8 mouse cellular contexts compared by ENCODE assay signal in the genomic region with DNA sequence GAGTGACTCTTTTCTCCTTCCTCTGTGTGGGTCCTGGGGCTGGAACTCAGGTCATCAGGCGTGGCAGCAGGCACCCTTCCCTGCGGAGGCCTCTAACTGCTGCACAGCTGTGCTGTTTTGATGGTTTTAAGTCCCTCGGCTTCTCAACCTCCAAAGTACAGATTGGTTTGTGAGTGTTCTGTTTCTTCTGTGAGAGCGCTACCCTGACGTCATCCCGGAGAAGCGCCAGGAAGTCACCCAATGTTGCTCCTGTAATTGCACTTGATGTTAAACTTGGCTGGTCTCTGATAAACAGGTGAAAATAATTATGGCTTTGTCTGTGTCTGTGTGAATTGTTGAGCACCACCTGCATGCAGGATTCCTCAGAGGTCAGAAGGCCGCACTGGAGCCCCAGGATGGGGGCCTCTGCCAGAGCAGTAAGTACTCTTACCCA. TPM values are rescaled to one million over a fixed set of nuclear protein-coding genes. Genes with fewer than 3 reads are reported as not detected.
DNase-seq lines count a peak whose midpoint lies in the region; ATAC-seq and TF ChIP-seq lines count a peak whose summit lies in the region.

No protein-coding gene starts in this region.

- no peak for DNase-seq in liver, postnatal 0 days
- no peak for DNase-seq in liver, embryonic 11.5 days (ENCODE audit: low spot score)
- peak; percentile 58 to 78 for DNase-seq in thymus, adult 18-20 months
- no peak for DNase-seq in frontal cortex, adult 2 months (ENCODE audit: extremely low spot score in 1 of 2, low spot score in 1 of 2)
- no peak for DNase-seq in layer of hippocampus, postnatal 10 days (ENCODE audit: low spot score in 2 of 2)

- H3K9me3 ChIP-seq in liver, postnatal 0 days (ENCODE audit: low read length) = no peaks in the 10 kb centered on the region
- H3K9me3 ChIP-seq in liver, embryonic 11.5 days (ENCODE audit: control insufficient read depth, low read length) = peaks cover 3% of the 10 kb centered on the region; the same call in 1 of the 2 replicates
- H3K9me3 ChIP-seq in kidney, embryonic 14.5 days (ENCODE audit: control insufficient read depth, low read length) = no peaks in the 10 kb centered on the region
- no peaks in the 10 kb centered on the region for H3K9me3 ChIP-seq in midbrain, embryonic 13.5 days

- no peak overlapping the region for H3K4me2 ChIP-seq in liver, postnatal 0 days (ENCODE audit: low read depth, low read length)
- no peak overlapping the region for H3K4me2 ChIP-seq in liver, embryonic 11.5 days
- H3K4me2 ChIP-seq in kidney, embryonic 14.5 days (replicated peaks; ENCODE audit: low read depth, low read length) = no peak overlapping the region
- no peak overlapping the region for H3K4me2 ChIP-seq in midbrain, embryonic 13.5 days (replicated peaks)

- no peak for ATAC-seq in liver, postnatal 0 days
- ATAC-seq in liver, embryonic 11.5 days (replicated peaks; ENCODE audit: low FRiP score) = no peak
- 0 out of 2 replicates have a peak, but pooled peaks have one; percentile 17 for ATAC-seq in granulocyte monocyte progenitor cell, adult 5-6 weeks (replicated peaks; ENCODE audit: poor library complexity, severe bottlenecking)
- ATAC-seq in kidney, embryonic 14.5 days (ENCODE audit: low FRiP score, low TSS enrichment) = peak; percentile 62; the same call in 1 of the 2 replicates
- no peak for ATAC-seq in midbrain, embryonic 13.5 days

- no peaks in the 10 kb centered on the region for H3K36me3 ChIP-seq in liver, postnatal 0 days (replicated peaks; ENCODE audit: insufficient read depth, low read length)
- no peaks in the 10 kb centered on the region for H3K36me3 ChIP-seq in liver, embryonic 11.5 days (ENCODE audit: control insufficient read depth, insufficient read depth, low read length)
- H3K36me3 ChIP-seq in kidney, embryonic 14.5 days (ENCODE audit: control insufficient read depth, insufficient read depth, low read length) = no peaks in the 10 kb centered on the region
- H3K36me3 ChIP-seq in midbrain, embryonic 13.5 days = no peaks in the 10 kb centered on the region

- H3K27ac ChIP-seq in liver, postnatal 0 days (ENCODE audit: low read depth) = peak overlapping the region; percentile 22; the same call in 1 of the 2 replicates
- H3K27ac ChIP-seq in liver, embryonic 11.5 days (ENCODE audit: low read depth, low read length) = no peak overlapping the region
- H3K27ac ChIP-seq in kidney, embryonic 14.5 days (ENCODE audit: low read depth, low read length) = peak overlapping the region; percentile 49; the same call in 1 of the 2 replicates
- H3K27ac ChIP-seq in midbrain, embryonic 13.5 days = no peak overlapping the region

- H3K4me3 ChIP-seq in liver, postnatal 0 days (ENCODE audit: low read depth, low read length) = no peak overlapping the region
- no peak overlapping the region for H3K4me3 ChIP-seq in liver, embryonic 11.5 days (ENCODE audit: low read depth, low read length)
- no peak overlapping the region for H3K4me3 ChIP-seq in kidney, embryonic 14.5 days (ENCODE audit: low read length)
- no peak overlapping the region for H3K4me3 ChIP-seq in midbrain, embryonic 13.5 days (replicated peaks)

- TF ChIP-seq CTCF in liver, postnatal 0 days (IDR thresholded peaks at IDR 0.05; ENCODE audit: low read depth) = no peak

- TF ChIP-seq EP300 in liver, postnatal 0 days (IDR thresholded peaks at IDR 0.05; ENCODE audit: low read depth) = no peak

- H3K27me3 ChIP-seq in liver, postnatal 0 days (ENCODE audit: insufficient read depth, low read length) = no peaks in the 10 kb centered on the region
- no peaks in the 10 kb centered on the region for H3K27me3 ChIP-seq in liver, embryonic 11.5 days (replicated peaks; ENCODE audit: control insufficient read depth, insufficient read depth, low read length)
- H3K27me3 ChIP-seq in kidney, embryonic 14.5 days (ENCODE audit: control insufficient read depth, insufficient read depth, low read length) = no peaks in the 10 kb centered on the region
- H3K27me3 ChIP-seq in midbrain, embryonic 13.5 days = no peaks in the 10 kb centered on the region

- 55% methylated on average over 8 of the region's 8 CpGs for WGBS in liver, postnatal 0 days (ENCODE audit: insufficient replicate concordance)
- 57% methylated on average over 8 of the region's 8 CpGs for WGBS in liver, embryonic 11.5 days
- 43% methylated on average over 8 of the region's 8 CpGs for WGBS in kidney, embryonic 14.5 days
- 79% methylated on average over 8 of the region's 8 CpGs for WGBS in midbrain, embryonic 13.5 days

- H3K9ac ChIP-seq in liver, postnatal 0 days (replicated peaks) = no peak overlapping the region
- no peak overlapping the region for H3K9ac ChIP-seq in liver, embryonic 11.5 days (ENCODE audit: low read depth, low read length)
- H3K9ac ChIP-seq in kidney, embryonic 14.5 days (ENCODE audit: low read depth, low read length) = no peak overlapping the region
- H3K9ac ChIP-seq in midbrain, embryonic 13.5 days (replicated peaks) = no peak overlapping the region

- no peaks in the 10 kb centered on the region for H3K4me1 ChIP-seq in liver, postnatal 0 days (ENCODE audit: insufficient read depth)
- no peaks in the 10 kb centered on the region for H3K4me1 ChIP-seq in liver, embryonic 11.5 days (replicated peaks; ENCODE audit: control insufficient read depth, insufficient read depth, low read length)
- H3K4me1 ChIP-seq in kidney, embryonic 14.5 days (ENCODE audit: control insufficient read depth, insufficient read depth, low read length) = 0 out of 2 replicates have a peak, but pooled peaks cover 6% of the 10 kb centered on the region
- H3K4me1 ChIP-seq in midbrain, embryonic 13.5 days (replicated peaks) = no peaks in the 10 kb centered on the region

RNA-seq across cellular contexts. Expression of a gene that starts 31.4 kb away (rescaled TPM):
- 13.8 and 17.4 TPM in 2 replicates for polyA plus RNA-seq in liver, postnatal 0 days (2015; fragmentation: Nextera tagmentation; extraction: Ambion mirVana)
- 21.0 and 23.6 TPM in 2 replicates for polyA plus RNA-seq in liver, embryonic 11.5 days (2014; fragmentation: Nextera tagmentation; extraction: Ambion mirVana)
- total RNA-seq in granulocyte monocyte progenitor cell, adult 5-6 weeks (2014; fragmentation: Nextera tagmentation) = 43.6 and 52.2 TPM in 2 replicates
- total RNA-seq in granulocyte monocyte progenitor cell, adult 5-6 weeks (2017) = 67.0 and 77.4 TPM in 2 replicates
- polyA plus RNA-seq in kidney, embryonic 14.5 days (2014; fragmentation: Nextera tagmentation; extraction: Ambion mirVana) = 9.0 and 14.5 TPM in 2 replicates
- polyA plus RNA-seq in frontal cortex, adult 2 months (2012; rRNA removed) = 26.4 and 29.3 TPM in 2 replicates
- total RNA-seq in layer of hippocampus, postnatal 10 days (2021) = 10 to 100 TPM; 28.5 to 29.6 TPM
- 6.9 and 7.9 TPM in 2 replicates for polyA plus RNA-seq in midbrain, embryonic 13.5 days (2015; fragmentation: Nextera tagmentation; extraction: Ambion mirVana)

RNA-seq across cellular contexts. Expression of a gene that starts 51.0 kb away (rescaled TPM):
- polyA plus RNA-seq in liver, postnatal 0 days (2015; fragmentation: Nextera tagmentation; extraction: Ambion mirVana) = 4.9 and 6.3 TPM in 2 replicates
- 17.9 and 21.5 TPM in 2 replicates for polyA plus RNA-seq in liver, embryonic 11.5 days (2014; fragmentation: Nextera tagmentation; extraction: Ambion mirVana)
- total RNA-seq in granulocyte monocyte progenitor cell, adult 5-6 weeks (2014; fragmentation: Nextera tagmentation) = 6.4 and 7.2 TPM in 2 replicates
- 6.1 and 9.7 TPM in 2 replicates for total RNA-seq in granulocyte monocyte progenitor cell, adult 5-6 weeks (2017)
- 39.3 and 69.0 TPM in 2 replicates for polyA plus RNA-seq in kidney, embryonic 14.5 days (2014; fragmentation: Nextera tagmentation; extraction: Ambion mirVana)
- polyA plus RNA-seq in frontal cortex, adult 2 months (2012; rRNA removed) = 25.8 and 28.0 TPM in 2 replicates
- total RNA-seq in layer of hippocampus, postnatal 10 days (2021) = 10 to 100 TPM; 29.2 to 29.4 TPM
- 74.5 and 84.4 TPM in 2 replicates for polyA plus RNA-seq in midbrain, embryonic 13.5 days (2015; fragmentation: Nextera tagmentation; extraction: Ambion mirVana)

Comparison
In these comparisons a context has a peak if more than half of its experiments do, and no peak if none do; other contexts are left out.
1. H3K27ac ChIP-seq: peak in liver, postnatal 0 days (single experiment) and kidney, embryonic 14.5 days (single experiment); none in liver, embryonic 11.5 days (single experiment) and midbrain, embryonic 13.5 days (single experiment).
2. ATAC-seq: peak in granulocyte monocyte progenitor cell, adult 5-6 weeks (single experiment) and kidney, embryonic 14.5 days (single experiment); none in liver, postnatal 0 days (single experiment), liver, embryonic 11.5 days (single experiment) and midbrain, embryonic 13.5 days (single experiment).
3. DNase-seq: peak in thymus, adult 18-20 months (2 of 2); none in liver, postnatal 0 days (single experiment), liver, embryonic 11.5 days (single experiment), frontal cortex, adult 2 months (0 of 2) and layer of hippocampus, postnatal 10 days (0 of 2).